Mouse (Mus musculus): ENCODE measurements around the gene Pde10a.

The Pde10a gene

GRCm38 (mm10) chr17:9035561-9036348 lies 510.6 kb downstream of the Pde10a start:
- no peak for DNase-seq (ENCODE audit: low spot score)

All from testis, postnatal 10 days (tissue).